Mouse (Mus musculus): Measurements from ENCODE around the gene Kpnb1. TPM values are rescaled to one million over a fixed set of nuclear protein-coding genes. Genes with fewer than 3 reads are reported as not detected.

Gene Kpnb1
- polyA plus RNA-seq, 1 experiment from 2014 or later, result 34.0 TPM

DNA sequence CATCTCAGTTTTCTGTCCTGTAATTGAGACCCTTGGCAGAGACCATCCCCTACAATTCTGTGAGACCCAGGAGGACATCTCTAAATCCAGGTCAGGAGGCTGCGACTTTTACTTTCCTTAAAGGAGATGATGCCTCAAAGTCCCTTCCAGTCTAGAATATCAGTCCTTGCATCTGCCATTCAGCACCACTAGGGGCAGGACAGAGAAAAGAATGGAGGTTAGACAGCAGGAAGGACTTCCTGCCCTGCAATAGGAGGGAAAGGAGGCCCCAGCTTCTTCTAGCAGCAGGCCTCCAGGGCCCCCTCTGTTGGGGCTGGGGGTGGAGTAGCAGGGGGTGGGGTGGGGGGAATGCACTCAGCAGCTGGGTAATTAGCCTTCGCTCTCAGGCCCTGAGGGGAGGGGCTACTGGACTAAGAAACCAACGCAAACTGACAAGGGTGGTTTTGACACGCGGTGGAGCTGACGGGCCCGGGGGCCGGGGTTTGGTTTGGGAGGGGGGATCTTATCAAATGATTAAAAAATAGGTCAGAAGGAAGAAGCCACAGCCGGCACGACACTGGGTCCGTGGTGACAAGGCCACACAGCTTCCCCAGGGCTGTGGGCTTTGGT is 64.3 kb downstream of the Kpnb1 start:
- H3K9me3 ChIP-seq (replicated peaks; ENCODE audit: low read length), result no peaks in the 10 kb centered on the region
- DNase-seq (ENCODE audit: low spot score), result no peak
- H3K4me3 ChIP-seq (replicated peaks; ENCODE audit: low read depth, low read length), result no peak overlapping the region
- WGBS, result 18% methylated on average over 11 of the region's 11 CpGs
- ATAC-seq (replicated peaks; ENCODE audit: low FRiP score, low read depth), result no peak
- no peaks in the 10 kb centered on the region for H3K36me3 ChIP-seq (ENCODE audit: insufficient read depth, low read length)
- H3K9ac ChIP-seq (ENCODE audit: low read depth, low read length), result no peak overlapping the region
- no peaks in the 10 kb centered on the region for H3K27me3 ChIP-seq (ENCODE audit: insufficient read depth, low read length)
- H3K4me2 ChIP-seq (ENCODE audit: low read length), result no peak overlapping the region
- no peaks in the 10 kb centered on the region for H3K4me1 ChIP-seq (replicated peaks; ENCODE audit: insufficient read depth, low read length)
- no peak overlapping the region for H3K27ac ChIP-seq
- TF ChIP-seq CTCF (IDR thresholded peaks at IDR 0.05; ENCODE audit: low read depth), result peak; percentile 62

GRCm38 (mm10) chr11:97120641-97121040 is 67.0 kb downstream of the Kpnb1 start:
- H3K9ac ChIP-seq (ENCODE audit: low read depth, low read length), result no peak overlapping the region
- H3K27me3 ChIP-seq (ENCODE audit: insufficient read depth, low read length), result peaks cover 8% of the 10 kb centered on the region; the same call in 1 of the 2 replicates
- no peaks in the 10 kb centered on the region for H3K36me3 ChIP-seq (ENCODE audit: insufficient read depth, low read length)
- H3K27ac ChIP-seq, result no peak overlapping the region
- no peak for TF ChIP-seq CTCF (IDR thresholded peaks at IDR 0.05; ENCODE audit: low read depth)
- ATAC-seq (replicated peaks; ENCODE audit: low FRiP score, low read depth) (no peak), DNase-seq (ENCODE audit: low spot score) (no peak)
- no peak overlapping the region for H3K4me3 ChIP-seq (replicated peaks; ENCODE audit: low read depth, low read length)
- 59% methylated on average over 3 of the region's 3 CpGs for WGBS
- no peaks in the 10 kb centered on the region for H3K4me1 ChIP-seq (replicated peaks; ENCODE audit: insufficient read depth, low read length)
- no peak overlapping the region for H3K4me2 ChIP-seq (ENCODE audit: low read length)
- no peaks in the 10 kb centered on the region for H3K9me3 ChIP-seq (replicated peaks; ENCODE audit: low read length)

DNA sequence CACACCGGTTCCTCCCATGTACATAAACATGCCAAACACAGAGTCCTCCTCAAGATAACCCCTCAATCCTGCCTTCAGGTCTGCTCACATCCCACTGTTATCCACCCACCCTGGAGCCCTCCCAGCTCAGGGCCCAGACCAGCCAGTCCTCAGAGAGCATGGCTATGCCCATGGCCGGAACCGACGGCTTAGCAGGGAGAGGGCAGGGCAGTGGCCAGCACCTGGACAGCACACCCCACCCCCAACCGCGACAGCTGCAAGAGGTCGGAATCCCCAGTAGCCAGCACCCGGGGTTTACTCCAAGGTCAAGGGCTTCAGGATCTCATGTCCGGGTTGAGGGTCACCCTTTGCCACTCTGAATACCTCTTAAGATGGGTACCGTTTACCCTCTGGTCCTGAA is 67.5 kb downstream of the Kpnb1 start:
- Histone ChIP-seq H3K4me1 (replicated peaks; ENCODE audit: insufficient read depth, low read length) (no peaks in the 10 kb centered on the region), H3K4me3 (replicated peaks; ENCODE audit: low read depth, low read length) (no peak overlapping the region), H3K4me2 (ENCODE audit: low read length) (no peak overlapping the region), H3K36me3 (ENCODE audit: insufficient read depth, low read length) (no peaks in the 10 kb centered on the region), H3K27me3 (ENCODE audit: insufficient read depth, low read length) (peaks cover 10% of the 10 kb centered on the region; the same call in 1 of the 2 replicates), H3K9me3 (replicated peaks; ENCODE audit: low read length) (no peaks in the 10 kb centered on the region), H3K9ac (ENCODE audit: low read depth, low read length) (no peak overlapping the region), H3K27ac (no peak overlapping the region)
- WGBS, result 36% methylated on average over 10 of the region's 10 CpGs
- DNase-seq (ENCODE audit: low spot score), result no peak
- ATAC-seq (replicated peaks; ENCODE audit: low FRiP score, low read depth), result no peak; the same call in 1 of the 2 replicates
- no peak for TF ChIP-seq CTCF (IDR thresholded peaks at IDR 0.05; ENCODE audit: low read depth)

DNA sequence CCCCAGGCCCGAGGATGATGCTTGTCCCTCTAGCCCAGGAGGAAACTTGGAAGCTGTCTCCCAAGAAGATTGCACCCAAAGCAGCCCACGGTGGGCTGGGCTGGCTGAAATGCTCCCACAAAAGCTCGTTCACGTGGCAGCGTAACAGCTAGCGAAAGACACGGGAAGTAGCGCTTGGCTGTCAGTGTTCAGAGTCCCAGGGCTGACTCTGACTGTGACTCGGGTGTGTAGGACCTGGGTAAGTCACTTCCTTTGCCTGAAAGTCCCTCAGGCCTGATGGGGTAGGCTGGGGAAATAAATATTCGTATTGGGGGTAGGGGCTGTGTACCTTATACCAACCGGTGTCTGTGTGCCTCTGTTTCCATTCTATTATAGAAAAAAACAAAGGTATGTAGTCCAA is 71.9 kb downstream of the Kpnb1 start:
- ATAC-seq (replicated peaks; ENCODE audit: low FRiP score, low read depth) (no peak), DNase-seq (ENCODE audit: low spot score) (no peak)
- Histone ChIP-seq H3K9ac (ENCODE audit: low read depth, low read length) (no peak overlapping the region), H3K4me3 (replicated peaks; ENCODE audit: low read depth, low read length) (no peak overlapping the region), H3K27me3 (ENCODE audit: insufficient read depth, low read length) (peaks cover 34% of the 10 kb centered on the region), H3K9me3 (replicated peaks; ENCODE audit: low read length) (no peaks in the 10 kb centered on the region), H3K27ac (no peak overlapping the region), H3K36me3 (ENCODE audit: insufficient read depth, low read length) (no peaks in the 10 kb centered on the region), H3K4me2 (ENCODE audit: low read length) (peak overlapping the region; percentile 59; the same call in 1 of the 2 replicates), H3K4me1 (replicated peaks; ENCODE audit: insufficient read depth, low read length) (peaks cover 6% of the 10 kb centered on the region)
- no peak for TF ChIP-seq CTCF (IDR thresholded peaks at IDR 0.05; ENCODE audit: low read depth)
- 10% methylated on average over 11 of the region's 11 CpGs for WGBS

DNA sequence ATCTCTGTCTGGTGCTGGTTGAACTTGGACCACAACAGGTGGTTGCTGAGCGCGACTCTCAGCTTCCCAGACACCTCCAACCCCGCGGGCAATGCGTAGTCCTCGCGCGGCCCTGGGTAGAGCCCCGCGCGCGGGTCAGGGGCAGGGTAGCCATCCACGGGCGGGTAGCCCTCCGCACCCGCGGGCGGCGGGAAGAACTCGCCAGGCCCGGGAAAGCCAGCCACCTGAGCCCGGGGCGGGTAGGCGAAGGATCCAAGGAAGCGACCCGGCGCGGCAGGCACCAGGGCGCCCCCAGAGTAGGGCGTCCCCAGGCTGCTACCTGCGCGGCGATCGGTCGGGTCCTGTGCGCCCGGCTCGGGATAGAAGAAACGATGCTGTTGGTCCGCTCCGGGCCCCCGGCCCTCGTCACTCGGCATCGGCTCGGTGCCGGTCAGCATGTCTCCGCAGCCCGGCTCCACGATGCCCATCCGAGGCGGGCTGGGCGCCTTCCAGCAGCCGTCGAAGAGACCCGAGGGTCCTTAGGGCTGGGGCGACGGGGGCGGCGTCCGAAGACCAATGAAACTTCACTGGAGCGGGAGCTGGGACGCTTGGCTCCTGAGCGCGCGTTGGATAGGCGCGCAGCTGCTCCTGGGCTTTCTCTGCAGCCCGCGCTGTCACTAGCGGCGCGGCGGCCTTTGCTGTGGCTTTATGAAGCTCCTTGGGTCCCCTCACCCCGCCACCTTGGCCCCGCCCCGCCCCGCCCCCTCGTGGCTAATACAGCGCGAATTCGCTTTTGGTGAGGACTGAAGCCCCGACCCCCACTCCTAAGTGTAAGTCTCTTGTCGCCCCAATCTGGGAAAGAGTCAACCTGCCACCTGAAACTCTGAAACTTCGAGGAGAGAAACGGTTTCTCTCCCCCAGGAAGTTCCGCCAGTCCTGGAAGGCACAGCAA is 72.7 kb downstream of the Kpnb1 start, which contains the start of gene Tbx21:
Tbx21 (minus strand) TSS at position 661 of the 931 bp plus-strand sequence.
- Histone ChIP-seq H3K4me2 (ENCODE audit: low read length) (peak within 1 kb of the TSS; percentile 59), H3K27ac (no peak within 1 kb of the TSS), H3K36me3 (ENCODE audit: insufficient read depth, low read length) (no peaks in the 10 kb centered on the region), H3K4me1 (replicated peaks; ENCODE audit: insufficient read depth, low read length) (peaks cover 6% of the 10 kb centered on the region), H3K9ac (ENCODE audit: low read depth, low read length) (no peak within 1 kb of the TSS), H3K9me3 (replicated peaks; ENCODE audit: low read length) (no peaks in the 10 kb centered on the region), H3K4me3 (replicated peaks; ENCODE audit: low read depth, low read length) (peak within 1 kb of the TSS; percentile 36), H3K27me3 (ENCODE audit: insufficient read depth, low read length) (peaks cover 34% of the 10 kb centered on the region)
- no peak for TF ChIP-seq CTCF (IDR thresholded peaks at IDR 0.05; ENCODE audit: low read depth)
- ATAC-seq (replicated peaks; ENCODE audit: low FRiP score, low read depth) (no peak), DNase-seq (ENCODE audit: low spot score) (no peak)
- WGBS, result under 1% methylated on average over 81 of the region's 87 CpGs

DNA sequence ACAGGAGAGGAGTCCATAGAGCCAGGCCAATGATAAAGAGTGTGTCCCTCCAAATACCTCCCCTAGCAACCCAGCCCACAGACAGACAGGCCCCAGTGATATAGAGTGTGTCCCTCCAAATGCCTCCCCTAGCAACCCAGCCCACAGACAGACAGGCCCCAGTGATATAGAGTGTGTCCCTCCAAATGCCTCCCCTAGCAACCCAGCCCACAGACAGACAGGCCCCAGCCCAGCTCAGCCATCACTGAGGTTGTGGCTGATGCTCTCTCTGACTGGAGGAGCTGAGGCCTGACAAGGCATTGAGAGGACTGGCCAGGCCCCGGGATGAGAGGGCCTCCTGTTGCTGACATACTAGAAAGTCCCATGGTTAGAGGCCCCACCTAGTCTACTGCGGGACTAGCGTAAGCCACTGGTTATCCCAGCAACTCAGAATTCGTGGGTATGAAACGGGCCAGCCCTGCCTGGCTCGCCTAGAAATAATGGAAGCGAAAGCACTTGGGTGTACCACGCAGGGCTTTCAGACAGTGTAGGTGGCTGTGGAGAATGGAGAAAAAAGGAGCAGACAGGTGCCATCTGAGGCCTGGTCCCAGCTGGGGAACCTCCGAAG is 75.1 kb downstream of the Kpnb1 start:
- H3K27me3 ChIP-seq (ENCODE audit: insufficient read depth, low read length), result peaks cover 34% of the 10 kb centered on the region
- peaks cover 6% of the 10 kb centered on the region for H3K4me1 ChIP-seq (replicated peaks; ENCODE audit: insufficient read depth, low read length)
- DNase-seq (ENCODE audit: low spot score) (no peak), ATAC-seq (replicated peaks; ENCODE audit: low FRiP score, low read depth) (no peak)
- TF ChIP-seq CTCF (IDR thresholded peaks at IDR 0.05; ENCODE audit: low read depth), result no peak
- H3K4me3 ChIP-seq (replicated peaks; ENCODE audit: low read depth, low read length), result no peak overlapping the region
- H3K27ac ChIP-seq, result no peak overlapping the region
- H3K9me3 ChIP-seq (replicated peaks; ENCODE audit: low read length), result no peaks in the 10 kb centered on the region
- H3K9ac ChIP-seq (ENCODE audit: low read depth, low read length), result no peak overlapping the region
- no peaks in the 10 kb centered on the region for H3K36me3 ChIP-seq (ENCODE audit: insufficient read depth, low read length)
- 89% methylated on average over 9 of the region's 9 CpGs for WGBS
- no peak overlapping the region for H3K4me2 ChIP-seq (ENCODE audit: low read length)

Small RNA genes within 50 kb of the gene (microRNA-seq; reads per million reads assigned to microRNA genes)
- gene Mir7235, result not detected

Other genes with a start within 250 kb of the Kpnb1 start
- 31.7 and 33.2 TPM in 2 replicates for gene Pnpo, start 243.9 kb downstream of the Kpnb1 start, polyA plus RNA-seq (2015; fragmentation: Nextera tagmentation; extraction: Ambion mirVana)
- 16.3 and 16.4 TPM in 2 replicates for gene Sp2, start 204.9 kb downstream of the Kpnb1 start, polyA plus RNA-seq (2015; fragmentation: Nextera tagmentation; extraction: Ambion mirVana)
- 1.5 and 2.0 TPM in 2 replicates for gene Sp6, start 174.5 kb downstream of the Kpnb1 start, polyA plus RNA-seq (2015; fragmentation: Nextera tagmentation; extraction: Ambion mirVana)
- gene Scrn2, start 157.9 kb downstream of the Kpnb1 start, polyA plus RNA-seq (2015; fragmentation: Nextera tagmentation; extraction: Ambion mirVana), result 41.6 and 46.6 TPM in 2 replicates
- gene Lrrc46, start 146.5 kb downstream of the Kpnb1 start, polyA plus RNA-seq (2015; fragmentation: Nextera tagmentation; extraction: Ambion mirVana), result 1.0 and 1.2 TPM in 2 replicates
- gene Mrpl10, start 146.3 kb downstream of the Kpnb1 start, polyA plus RNA-seq (2015; fragmentation: Nextera tagmentation; extraction: Ambion mirVana), result 71.9 and 79.6 TPM in 2 replicates
- 6.6 and 7.6 TPM in 2 replicates for gene Osbpl7, start 137.3 kb downstream of the Kpnb1 start, polyA plus RNA-seq (2015; fragmentation: Nextera tagmentation; extraction: Ambion mirVana)
- gene Tbx21, start 72.5 kb downstream of the Kpnb1 start, polyA plus RNA-seq (2015; fragmentation: Nextera tagmentation; extraction: Ambion mirVana), result 0.15 TPM in 1 of 2 replicates, not detected in the other
- 4.6 and 5.5 TPM in 2 replicates for gene Tbkbp1, start 36.4 kb downstream of the Kpnb1 start, polyA plus RNA-seq (2015; fragmentation: Nextera tagmentation; extraction: Ambion mirVana)
- 46.5 TPM in 2 replicates for gene Npepps, start 92.8 kb upstream of the Kpnb1 start, polyA plus RNA-seq (2015; fragmentation: Nextera tagmentation; extraction: Ambion mirVana)
- 54.3 and 56.9 TPM in 2 replicates for gene Mrpl45, start 127.8 kb upstream of the Kpnb1 start, polyA plus RNA-seq (2015; fragmentation: Nextera tagmentation; extraction: Ambion mirVana)
- 0.05 and 0.06 TPM in 2 replicates for gene Gpr179, start 164.2 kb upstream of the Kpnb1 start, polyA plus RNA-seq (2015; fragmentation: Nextera tagmentation; extraction: Ambion mirVana)
- gene Socs7, start 174.7 kb upstream of the Kpnb1 start, polyA plus RNA-seq (2015; fragmentation: Nextera tagmentation; extraction: Ambion mirVana), result 2.4 and 2.6 TPM in 2 replicates
- 5.4 and 5.7 TPM in 2 replicates for gene Arhgap23, start 227.7 kb upstream of the Kpnb1 start, polyA plus RNA-seq (2015; fragmentation: Nextera tagmentation; extraction: Ambion mirVana)

Data from kidney, postnatal 0 days (tissue).